8 mouse cellular contexts compared by ENCODE assay signal in the genomic region with DNA sequence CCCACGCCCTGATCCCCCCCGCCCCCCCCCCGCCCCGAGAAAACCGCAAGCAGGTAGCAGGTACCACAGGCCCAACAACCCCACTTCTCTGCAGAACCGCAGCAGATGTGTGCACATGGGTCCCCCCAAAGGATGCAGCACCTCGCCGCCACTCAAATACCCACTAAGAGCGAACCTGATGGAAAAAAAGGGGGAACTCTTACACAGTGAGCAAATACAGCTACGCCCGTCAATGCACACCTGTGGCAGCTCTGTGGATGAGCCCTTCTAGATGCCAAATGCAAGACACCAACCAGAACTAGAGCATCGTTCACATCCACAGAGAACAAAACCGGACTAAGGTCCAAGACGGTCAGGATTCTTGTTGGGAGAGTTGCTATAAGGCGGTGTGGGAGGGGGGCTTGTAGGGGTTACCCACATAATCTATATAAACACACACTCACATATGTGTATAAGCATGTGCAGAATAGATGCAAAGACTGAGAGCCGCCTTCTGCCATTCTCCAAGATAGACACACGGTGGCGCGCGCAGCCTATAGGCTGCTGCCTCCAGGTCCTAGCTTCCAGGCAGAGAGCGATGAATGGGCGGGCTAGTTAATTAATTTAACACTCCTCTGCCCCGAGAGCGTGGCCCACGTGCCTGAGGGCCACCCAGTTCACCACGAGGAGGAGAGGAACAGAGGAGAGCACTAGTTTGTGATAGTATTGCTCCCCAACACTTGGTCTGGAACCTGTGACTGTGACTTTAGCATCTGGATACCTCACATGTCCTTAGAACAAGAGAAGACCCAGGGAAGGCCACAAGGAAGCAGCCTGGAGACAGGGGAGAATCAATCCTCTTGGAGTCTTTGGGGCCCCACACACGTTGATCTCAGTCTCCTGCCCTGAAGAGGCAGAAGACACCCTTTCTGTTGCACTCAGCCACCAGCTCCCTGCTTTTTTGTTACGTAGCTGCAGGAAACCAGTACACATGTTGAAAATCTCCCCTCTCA. TPM values are rescaled to one million over a fixed set of nuclear protein-coding genes. Genes with fewer than 3 reads are reported as not detected.
DNase-seq lines count a peak whose midpoint lies in the region; ATAC-seq and TF ChIP-seq lines count a peak whose summit lies in the region.

No protein-coding gene starts in this region.

- peaks cover 26% of the 10 kb centered on the region for H3K27me3 ChIP-seq in limb, embryonic 12.5 days
- no peaks in the 10 kb centered on the region for H3K27me3 ChIP-seq in midbrain, embryonic 15.5 days (replicated peaks)
- H3K27me3 ChIP-seq in stomach, embryonic 16.5 days (ENCODE audit: control insufficient read depth, insufficient read depth, low read length) = no peaks in the 10 kb centered on the region

- peak; percentile 100; the same call in 1 of the 2 replicates for TF ChIP-seq CTCF in gastrocnemius, adult 2 months (IDR thresholded peaks at IDR 0.05)

- WGBS in limb, embryonic 12.5 days = 22% methylated on average over 27 of the region's 28 CpGs
- 24% methylated on average over 28 of the region's 28 CpGs for WGBS in midbrain, embryonic 15.5 days
- 23% methylated on average over 28 of the region's 28 CpGs for WGBS in stomach, embryonic 16.5 days

- intact Hi-C loops in gastrocnemius, adult 2 months (cut with DNase I) = loop anchor here (1.0 kb wide), 2 partner anchors 22 to 44 kb away; no protein-coding TSS in a partner anchor

- H3K4me2 ChIP-seq in limb, embryonic 12.5 days = no peak overlapping the region
- H3K4me2 ChIP-seq in midbrain, embryonic 15.5 days = no peak overlapping the region
- H3K4me2 ChIP-seq in stomach, embryonic 16.5 days (ENCODE audit: low read depth, low read length) = no peak overlapping the region

- H3K4me1 ChIP-seq in limb, embryonic 12.5 days (replicated peaks) = peaks cover 15% of the 10 kb centered on the region
- H3K4me1 ChIP-seq in midbrain, embryonic 15.5 days = peaks cover 8% of the 10 kb centered on the region; the same call in 1 of the 2 replicates
- H3K4me1 ChIP-seq in stomach, embryonic 16.5 days (ENCODE audit: control insufficient read depth, insufficient read depth, low read length) = peaks cover 10% of the 10 kb centered on the region

- H3K36me3 ChIP-seq in limb, embryonic 12.5 days = no peaks in the 10 kb centered on the region
- H3K36me3 ChIP-seq in midbrain, embryonic 15.5 days (replicated peaks) = no peaks in the 10 kb centered on the region
- H3K36me3 ChIP-seq in stomach, embryonic 16.5 days (ENCODE audit: control insufficient read depth, insufficient read depth, low read length) = no peaks in the 10 kb centered on the region

- H3K9me3 ChIP-seq in limb, embryonic 12.5 days = no peaks in the 10 kb centered on the region
- H3K9me3 ChIP-seq in midbrain, embryonic 15.5 days = no peaks in the 10 kb centered on the region
- no peaks in the 10 kb centered on the region for H3K9me3 ChIP-seq in stomach, embryonic 16.5 days (replicated peaks; ENCODE audit: control insufficient read depth, low read length)

- no peak overlapping the region for H3K9ac ChIP-seq in limb, embryonic 12.5 days (replicated peaks)
- H3K9ac ChIP-seq in midbrain, embryonic 15.5 days = no peak overlapping the region
- no peak overlapping the region; the same call in 1 of the 2 replicates for H3K9ac ChIP-seq in stomach, embryonic 16.5 days (ENCODE audit: low read length)

- H3K4me3 ChIP-seq in gastrocnemius, adult 2 months = no peak overlapping the region
- no peak overlapping the region for H3K4me3 ChIP-seq in limb, embryonic 12.5 days (replicated peaks)
- H3K4me3 ChIP-seq in midbrain, embryonic 15.5 days = no peak overlapping the region
- H3K4me3 ChIP-seq in stomach, embryonic 16.5 days (replicated peaks; ENCODE audit: low read length) = no peak overlapping the region

- ATAC-seq in inflammation-experienced regulatory T-cells, adult 6 months = peak; percentile 80
- peak; percentile 72 for ATAC-seq in limb, embryonic 12.5 days (ENCODE audit: insufficient number of reproducible peaks, insufficient read depth, low FRiP score, low TSS enrichment, low read depth)
- peak; percentile 63 for ATAC-seq in midbrain, embryonic 15.5 days (replicated peaks)
- ATAC-seq in stomach, embryonic 16.5 days (ENCODE audit: insufficient read depth, low FRiP score) = peak; percentile 68

- peak; percentile 64 to 66 for DNase-seq in urinary bladder, postnatal 36 days (ENCODE audit: low spot score in 2 of 2)
- DNase-seq in urinary bladder, postnatal 4 days (ENCODE audit: low spot score in 2 of 2) = no peak
- peak; percentile 73 to 85 for DNase-seq in cerebellum, postnatal 25 days
- peak; percentile 80 for DNase-seq in gastrocnemius, adult 2 months

- no peak overlapping the region for H3K27ac ChIP-seq in gastrocnemius, adult 2 months
- no peak overlapping the region for H3K27ac ChIP-seq in limb, embryonic 12.5 days
- H3K27ac ChIP-seq in midbrain, embryonic 15.5 days = no peak overlapping the region
- no peak overlapping the region for H3K27ac ChIP-seq in stomach, embryonic 16.5 days (ENCODE audit: low read length)

RNA-seq across cellular contexts. Expression of a gene that starts 15.9 kb away (rescaled TPM):
- total RNA-seq in gastrocnemius, adult 2 months (2021) = 1 to 10 TPM; 8.5 to 10.0 TPM
- not detected for polyA plus RNA-seq in inflammation-experienced regulatory T-cells, adult 6 months (2017; shearing (Covaris generic))
- 14.3 and 15.8 TPM in 2 replicates for polyA plus RNA-seq in limb, embryonic 12.5 days (2016; fragmentation: Nextera tagmentation; extraction: Ambion mirVana)
- 13.1 and 15.7 TPM in 2 replicates for polyA plus RNA-seq in midbrain, embryonic 15.5 days (2015; fragmentation: Nextera tagmentation; extraction: Ambion mirVana)
- 47.9 and 52.2 TPM in 2 replicates for polyA plus RNA-seq in stomach, embryonic 16.5 days (2015; fragmentation: Nextera tagmentation; extraction: Ambion mirVana)

RNA-seq across cellular contexts. Expression of a gene that starts 23.7 kb away (rescaled TPM):
- total RNA-seq in gastrocnemius, adult 2 months (2021) = 1 to 10 TPM; 6.1 to 6.8 TPM
- under 1 TPM; 0.15 to 0.26 (median 0.19) TPM for polyA plus RNA-seq in inflammation-experienced regulatory T-cells, adult 6 months (2017; shearing (Covaris generic))
- polyA plus RNA-seq in limb, embryonic 12.5 days (2016; fragmentation: Nextera tagmentation; extraction: Ambion mirVana) = 3.3 and 4.2 TPM in 2 replicates
- polyA plus RNA-seq in midbrain, embryonic 15.5 days (2015; fragmentation: Nextera tagmentation; extraction: Ambion mirVana) = 2.1 and 2.3 TPM in 2 replicates
- 4.0 and 4.4 TPM in 2 replicates for polyA plus RNA-seq in stomach, embryonic 16.5 days (2015; fragmentation: Nextera tagmentation; extraction: Ambion mirVana)

RNA-seq across cellular contexts. Expression of a gene that starts 28.8 kb away (rescaled TPM):
- total RNA-seq in gastrocnemius, adult 2 months (2021) = not detected
- polyA plus RNA-seq in inflammation-experienced regulatory T-cells, adult 6 months (2017; shearing (Covaris generic)) = not detected
- not detected in 2 replicates for polyA plus RNA-seq in limb, embryonic 12.5 days (2016; fragmentation: Nextera tagmentation; extraction: Ambion mirVana)
- 0.31 TPM in 1 of 2 replicates, not detected in the other for polyA plus RNA-seq in midbrain, embryonic 15.5 days (2015; fragmentation: Nextera tagmentation; extraction: Ambion mirVana)
- polyA plus RNA-seq in stomach, embryonic 16.5 days (2015; fragmentation: Nextera tagmentation; extraction: Ambion mirVana) = 86.6 and 122 TPM in 2 replicates

RNA-seq across cellular contexts. Expression of a gene that starts 50.5 kb away (rescaled TPM):
- total RNA-seq in gastrocnemius, adult 2 months (2021) = 10 to 100 TPM; 43.1 to 45.7 TPM
- 10 to 100 TPM; 11.9 to 22.5 (median 16.1) TPM for polyA plus RNA-seq in inflammation-experienced regulatory T-cells, adult 6 months (2017; shearing (Covaris generic))
- 45.9 and 47.4 TPM in 2 replicates for polyA plus RNA-seq in limb, embryonic 12.5 days (2016; fragmentation: Nextera tagmentation; extraction: Ambion mirVana)
- polyA plus RNA-seq in midbrain, embryonic 15.5 days (2015; fragmentation: Nextera tagmentation; extraction: Ambion mirVana) = 50.7 and 50.8 TPM in 2 replicates
- 48.4 and 51.4 TPM in 2 replicates for polyA plus RNA-seq in stomach, embryonic 16.5 days (2015; fragmentation: Nextera tagmentation; extraction: Ambion mirVana)

RNA-seq across cellular contexts. Expression of a gene that starts 53.2 kb away (rescaled TPM):
- total RNA-seq in gastrocnemius, adult 2 months (2021) = 1 to 10 TPM; 2.6 to 3.1 TPM
- polyA plus RNA-seq in inflammation-experienced regulatory T-cells, adult 6 months (2017; shearing (Covaris generic)) = 10 to 100 TPM; 45.8 to 70.7 (median 62.8) TPM
- 12.1 and 12.4 TPM in 2 replicates for polyA plus RNA-seq in limb, embryonic 12.5 days (2016; fragmentation: Nextera tagmentation; extraction: Ambion mirVana)
- 27.1 and 30.1 TPM in 2 replicates for polyA plus RNA-seq in midbrain, embryonic 15.5 days (2015; fragmentation: Nextera tagmentation; extraction: Ambion mirVana)
- polyA plus RNA-seq in stomach, embryonic 16.5 days (2015; fragmentation: Nextera tagmentation; extraction: Ambion mirVana) = 18.5 and 18.7 TPM in 2 replicates

Comparison
In these comparisons a context has a peak if more than half of its experiments do, and no peak if none do; other contexts are left out.
1. DNase-seq: peak in urinary bladder, postnatal 36 days (2 of 2), cerebellum, postnatal 25 days (2 of 2) and gastrocnemius, adult 2 months (single experiment); none in urinary bladder, postnatal 4 days (0 of 2).
2. RNA of a gene that starts 15.9 kb away (polyA plus RNA-seq): 47.9 to 52.2 TPM in stomach, embryonic 16.5 days, 14.3 to 15.8 TPM in limb, embryonic 12.5 days and 13.1 to 15.7 TPM in midbrain, embryonic 15.5 days; not detected in inflammation-experienced regulatory T-cells, adult 6 months; every median in the first group is over 10 times any median in the second.
3. RNA of a gene that starts 28.8 kb away (polyA plus RNA-seq): 86.6 to 122 TPM in stomach, embryonic 16.5 days; 0.31 TPM in midbrain, embryonic 15.5 days, not detected in inflammation-experienced regulatory T-cells, adult 6 months and not detected in limb, embryonic 12.5 days; every median in the first group is over 10 times any median in the second.
4. Peak in every context shown above with its lines, with median percentiles within 50 percentile points of each other: ATAC-seq.